Mouse (Mus musculus) thymus, postnatal 0 days (tissue): ENCODE results near the gene Josd2. TPM values are rescaled to one million over a fixed set of nuclear protein-coding genes. Genes with fewer than 3 reads are reported as not detected.

Experiments used
- DNase-seq: peaks from one replicate; pipeline ENCODE4 v3.0.0-alpha.2; 2015; ENCODE audit warnings: low spot score
- polyA plus RNA-seq: library from polyadenylated mRNA; unstranded; fragments of >200 nt; fragmentation: Nextera tagmentation; extraction: Ambion mirVana; gene quantifications from 2 replicates; pipeline ENCODE4 v1.2.1, GENCODE M21; 2015

Josd2 gene
- polyA plus RNA-seq, 1 experiment from 2014 or later, result 30.6 TPM

DNA sequence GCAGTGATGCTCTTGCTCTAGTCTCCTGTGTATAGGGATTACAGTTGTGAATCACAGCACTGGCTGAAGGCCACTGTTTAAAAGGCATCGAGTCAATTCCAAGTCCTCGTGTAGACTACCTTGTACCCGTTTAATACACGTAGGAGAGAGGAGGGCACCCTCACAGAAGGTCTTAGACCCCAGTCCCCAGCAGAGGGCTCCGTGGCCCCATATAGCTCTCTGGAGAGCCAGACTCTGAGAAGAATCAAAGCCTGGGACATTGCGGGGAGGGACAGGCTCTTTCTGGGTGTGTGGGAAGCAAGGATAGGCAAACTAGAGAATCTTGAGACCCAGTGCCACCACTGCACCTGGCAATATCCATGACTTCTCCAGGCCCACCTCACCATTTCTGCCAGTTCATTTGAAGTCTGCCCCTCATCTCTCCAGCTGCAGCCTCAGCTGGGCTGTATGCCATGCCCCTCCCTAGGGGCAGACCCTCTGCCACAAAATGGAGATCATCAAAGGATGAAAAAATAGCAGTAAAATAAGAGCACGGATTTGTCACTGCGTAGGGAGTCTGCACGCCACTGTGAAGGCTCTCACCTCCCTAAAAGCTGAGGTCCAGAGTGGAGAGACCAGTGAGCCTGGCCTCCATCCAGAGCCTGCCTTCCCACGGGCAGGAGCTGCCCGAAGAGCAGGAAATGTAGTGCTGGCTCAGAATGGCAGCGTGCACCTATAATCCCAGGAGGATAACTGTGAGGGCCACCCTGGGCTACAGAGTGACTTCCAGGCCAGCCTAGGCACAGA is 21.5 kb upstream of the Josd2 start:
- no peak for DNase-seq

GRCm38 (mm10) chr7:44453256-44453655 is 14.5 kb upstream of the Josd2 start:
- no peak for DNase-seq

GRCm38 (mm10) chr7:44456302-44456701 is 11.5 kb upstream of the Josd2 start:
- no peak for DNase-seq

DNA sequence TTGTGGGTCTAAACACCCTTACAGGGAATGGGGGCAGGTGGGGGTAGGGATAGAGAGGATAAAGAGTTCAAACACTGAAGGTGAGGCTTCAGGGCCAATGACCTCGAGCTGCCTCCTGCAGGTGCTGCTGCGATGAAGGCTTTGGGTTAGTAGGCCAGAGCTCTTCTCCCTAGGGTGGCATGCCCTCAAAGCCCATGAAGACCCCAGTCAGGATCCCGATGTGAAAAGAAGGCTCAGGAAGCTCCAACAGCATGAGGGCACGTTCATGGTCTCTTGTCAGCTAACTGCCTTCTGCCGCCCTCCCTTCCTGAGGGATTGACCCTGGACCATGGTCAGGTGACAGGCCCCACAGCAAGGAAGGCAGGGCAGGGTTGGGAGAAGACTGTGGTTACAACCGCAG is 7.7 kb upstream of the Josd2 start:
- no peak for DNase-seq

DNA sequence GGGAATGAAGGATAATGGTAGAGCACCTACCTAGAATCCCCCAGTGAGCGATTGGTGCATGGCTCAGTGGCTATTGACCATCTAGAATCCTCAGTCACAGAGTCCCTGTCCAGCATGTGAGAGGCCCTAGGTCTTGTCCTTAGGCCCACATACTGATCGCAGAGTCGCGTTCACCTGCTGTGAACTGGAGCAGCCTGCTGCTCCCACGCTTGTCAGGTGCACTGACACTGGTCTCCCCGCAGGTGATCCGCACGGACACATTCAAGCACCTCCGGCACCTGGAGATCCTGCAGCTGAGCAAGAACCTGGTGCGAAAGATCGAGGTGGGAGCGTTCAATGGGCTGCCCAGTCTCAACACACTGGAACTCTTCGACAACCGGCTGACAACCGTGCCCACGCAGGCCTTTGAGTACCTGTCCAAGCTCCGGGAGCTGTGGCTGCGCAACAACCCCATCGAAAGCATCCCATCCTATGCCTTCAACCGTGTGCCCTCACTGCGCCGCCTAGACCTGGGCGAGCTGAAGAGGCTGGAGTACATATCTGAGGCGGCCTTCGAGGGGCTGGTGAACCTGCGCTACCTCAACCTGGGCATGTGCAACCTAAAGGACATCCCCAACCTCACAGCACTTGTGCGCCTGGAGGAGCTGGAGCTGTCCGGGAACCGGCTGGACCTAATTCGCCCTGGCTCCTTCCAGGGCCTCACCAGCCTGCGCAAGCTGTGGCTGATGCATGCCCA is 6.8 kb upstream of the Josd2 start:
- no peak for DNase-seq

DNA sequence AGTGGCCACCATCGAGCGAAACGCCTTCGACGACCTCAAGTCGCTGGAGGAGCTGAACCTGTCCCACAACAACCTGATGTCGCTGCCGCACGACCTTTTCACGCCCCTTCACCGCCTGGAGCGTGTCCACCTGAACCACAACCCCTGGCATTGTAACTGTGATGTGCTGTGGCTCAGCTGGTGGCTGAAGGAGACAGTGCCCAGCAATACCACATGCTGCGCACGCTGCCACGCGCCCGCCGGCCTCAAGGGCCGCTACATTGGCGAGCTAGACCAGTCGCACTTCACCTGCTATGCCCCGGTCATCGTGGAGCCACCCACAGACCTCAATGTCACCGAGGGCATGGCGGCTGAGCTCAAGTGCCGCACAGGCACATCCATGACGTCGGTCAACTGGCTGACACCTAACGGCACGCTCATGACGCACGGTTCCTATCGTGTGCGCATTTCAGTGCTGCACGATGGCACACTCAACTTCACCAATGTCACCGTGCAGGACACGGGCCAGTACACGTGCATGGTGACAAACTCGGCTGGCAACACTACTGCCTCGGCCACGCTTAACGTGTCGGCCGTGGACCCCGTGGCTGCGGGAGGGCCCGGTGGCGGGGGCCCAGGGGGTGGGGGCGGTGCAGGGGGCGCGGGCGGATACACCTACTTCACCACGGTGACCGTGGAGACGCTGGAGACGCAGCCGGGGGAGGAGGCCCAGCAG is 6.1 kb upstream of the Josd2 start:
- no peak for DNase-seq

GRCm38 (mm10) chr7:44462218-44463055 is 5.3 kb upstream of the Josd2 start:
- peak; percentile 20 for DNase-seq

DNA sequence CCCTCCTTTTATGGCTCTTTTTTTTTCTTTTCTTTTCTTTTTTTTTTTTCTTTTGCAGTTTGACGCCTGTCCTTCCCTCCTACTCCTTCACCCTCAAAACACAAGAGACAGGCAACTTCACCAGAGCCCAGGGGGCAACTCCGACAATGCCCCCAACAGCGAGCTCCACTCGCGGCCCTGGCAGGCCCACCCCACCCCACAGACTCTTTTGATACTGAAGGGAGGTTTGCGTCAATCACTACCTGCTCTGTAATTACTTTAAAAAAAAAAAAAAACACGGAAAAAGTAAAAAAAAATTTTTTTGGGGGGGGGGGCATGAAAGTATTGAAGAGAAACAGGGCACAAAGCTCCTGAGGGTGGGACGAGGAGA is 4.7 kb upstream of the Josd2 start:
- no peak for DNase-seq

DNA sequence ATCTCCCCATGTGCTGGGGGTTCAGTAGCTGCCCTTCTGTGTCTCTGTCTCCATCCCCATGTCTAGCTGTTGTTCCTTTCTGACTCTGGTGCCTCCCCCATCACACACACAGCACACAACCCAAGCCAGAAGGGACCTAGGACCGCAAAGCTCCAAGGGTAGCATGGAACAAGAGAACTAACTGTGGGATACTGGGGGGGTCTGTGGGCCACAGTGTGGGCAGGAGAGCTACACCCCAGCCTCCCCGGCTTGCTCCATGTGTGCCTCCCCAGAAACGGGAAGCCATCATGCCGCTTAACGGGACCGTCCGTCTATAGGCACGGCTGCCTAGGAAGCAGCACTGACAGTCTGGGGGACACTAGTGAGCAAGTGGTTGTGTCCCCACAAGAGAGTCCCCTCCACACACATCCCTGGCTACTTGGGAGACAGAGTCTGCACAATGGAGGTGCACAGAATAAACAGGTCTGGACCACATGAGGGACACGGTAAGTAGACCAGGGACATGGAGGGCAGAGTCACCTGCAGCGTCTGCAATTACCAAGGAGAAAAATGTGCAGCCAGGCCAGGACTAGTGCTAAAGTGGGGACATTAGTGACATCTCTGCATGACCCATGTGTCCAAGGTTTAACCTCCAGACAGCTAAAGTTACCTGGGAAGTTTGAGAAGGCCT is 4.1 kb upstream of the Josd2 start:
- DNase-seq, result no peak

- DNase-seq, result no peak
These were observed 3.3 kb upstream of the Josd2 start for GRCm38 (mm10) chr7:44464511-44464910.

- DNase-seq, result no peak
These were observed 2.7 kb upstream of the Josd2 start, which contains the start of gene Aspdh for GRCm38 (mm10) chr7:44465111-44465510. TSS of gene Aspdh (plus strand) at chr7:44465391.

DNA sequence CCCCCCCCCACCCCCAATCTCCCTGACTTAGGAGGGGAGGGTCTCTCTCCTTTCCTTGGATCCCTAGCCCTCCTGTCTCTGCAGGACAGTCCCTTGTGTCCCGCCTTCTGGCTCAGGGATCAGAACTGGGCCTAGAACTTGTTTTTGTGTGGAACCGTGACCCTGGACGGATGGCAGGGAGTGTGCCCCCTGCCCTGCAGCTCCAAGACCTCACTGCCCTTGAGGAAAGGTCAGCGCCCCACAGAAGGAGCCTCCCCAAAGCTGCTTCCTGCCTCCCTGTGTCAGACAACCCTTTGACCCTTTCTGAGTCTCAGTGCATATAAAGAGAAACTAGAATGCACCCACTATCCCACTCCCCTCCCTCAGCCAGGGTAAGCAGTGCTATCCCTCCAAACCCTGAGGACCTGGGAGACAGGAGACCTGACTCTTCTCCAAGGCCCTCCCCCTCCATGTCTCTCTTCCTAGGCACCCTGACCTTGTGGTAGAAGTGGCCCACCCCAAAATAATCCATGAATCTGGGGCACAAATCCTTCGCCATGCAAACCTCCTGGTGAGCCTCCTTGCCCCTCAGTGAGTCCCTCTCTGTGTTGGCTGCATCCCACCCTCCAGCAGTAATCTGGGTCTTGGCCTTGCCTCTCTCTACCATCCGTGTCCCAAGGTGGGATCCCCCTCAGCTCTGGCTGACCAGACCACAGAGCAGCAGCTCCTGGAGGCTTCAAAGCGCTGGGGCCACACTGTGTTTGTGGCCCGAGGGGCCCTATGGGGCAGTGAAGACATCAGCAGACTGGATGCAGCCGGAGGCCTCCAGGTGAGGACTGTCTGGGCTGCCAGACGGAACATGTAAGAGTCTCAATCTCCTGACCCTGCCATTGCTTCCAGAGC is 1.5 kb upstream of the Josd2 start:
- no peak for DNase-seq

DNA sequence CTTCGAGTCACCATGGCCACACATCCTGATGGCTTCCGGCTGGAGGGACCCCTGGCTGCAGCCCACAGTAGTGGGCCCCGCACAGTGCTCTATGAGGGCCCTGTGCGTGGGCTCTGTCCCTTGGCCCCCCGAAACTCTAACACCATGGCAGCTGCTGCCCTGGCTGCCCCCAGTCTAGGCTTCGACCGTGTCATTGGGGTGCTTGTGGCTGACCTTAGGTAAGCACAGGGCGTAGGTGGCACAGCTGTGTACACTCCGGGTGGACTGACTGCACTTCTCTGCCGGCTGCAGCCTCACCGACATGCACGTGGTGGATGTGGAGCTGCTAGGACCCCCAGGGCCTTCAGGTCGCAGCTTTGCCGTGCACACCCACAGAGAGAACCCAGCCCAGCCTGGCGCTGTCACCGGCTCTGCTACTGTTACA is 880 bp upstream of the Josd2 start:
- DNase-seq, result no peak

DNA sequence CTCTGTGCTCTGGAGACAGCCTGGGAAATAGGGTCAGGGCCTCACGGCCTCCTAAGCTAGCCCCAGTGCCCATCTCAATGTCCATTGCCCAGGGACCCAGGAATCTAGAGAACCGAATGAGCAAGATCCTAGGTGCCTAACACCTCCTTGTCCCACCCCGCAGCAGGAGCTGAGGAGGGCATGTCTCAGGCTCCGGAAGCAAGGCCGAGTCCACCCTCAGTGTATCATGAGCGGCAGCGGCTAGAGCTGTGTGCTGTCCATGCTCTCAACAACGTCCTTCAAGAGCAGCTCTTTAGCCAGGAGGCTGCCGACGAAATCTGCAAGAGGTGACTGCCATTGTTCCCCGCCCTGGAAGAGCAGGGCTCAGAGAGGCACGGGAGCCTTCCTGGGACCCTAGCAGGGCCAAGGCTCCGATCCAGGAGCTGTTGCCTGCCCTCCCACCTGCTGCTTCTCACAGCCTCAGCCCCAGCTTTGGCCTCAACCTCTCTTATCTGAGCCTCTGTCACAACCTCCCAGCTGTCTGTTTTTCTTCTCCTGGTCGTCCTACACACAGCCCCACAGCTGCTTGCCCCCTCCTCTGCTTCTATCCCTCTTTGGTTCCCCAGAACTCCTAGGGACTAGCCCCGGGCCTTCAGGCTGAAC is 985 bp downstream of the Josd2 start:
- DNase-seq, result no peak

GRCm38 (mm10) chr7:44469677-44470675 is 2.2 kb downstream of the Josd2 start:
- no peak for DNase-seq

GRCm38 (mm10) chr7:44470696-44471612 is 3.2 kb downstream of the Josd2 start:
- no peak for DNase-seq
